14 mouse cellular contexts compared by ENCODE assay signal in the genomic region with DNA sequence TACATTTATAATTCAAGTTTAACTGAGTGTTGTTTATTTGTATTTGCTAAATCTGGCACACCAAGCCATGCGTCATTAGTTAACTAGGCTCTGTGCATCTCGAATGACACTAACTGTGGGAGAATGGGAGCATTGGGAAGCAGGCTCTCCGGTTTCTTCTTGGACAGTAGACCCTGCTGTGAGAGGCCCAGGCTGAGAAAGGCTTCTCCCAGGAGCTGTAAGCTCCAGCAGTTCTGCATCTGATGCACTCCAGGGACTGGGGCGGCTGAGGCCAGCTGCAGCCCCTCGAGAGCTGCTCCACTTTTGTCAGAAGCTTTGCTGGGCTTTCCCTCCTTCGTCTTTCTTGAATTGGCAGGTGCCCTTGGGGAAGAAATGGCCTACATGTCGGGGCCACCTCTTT. TPM values are rescaled to one million over a fixed set of nuclear protein-coding genes. Genes with fewer than 3 reads are reported as not detected.
A peak's percentile ranks its signal among the peaks of the same experiment; 100 is the strongest.
DNase-seq lines count a peak whose midpoint lies in the region; ATAC-seq and TF ChIP-seq lines count a peak whose summit lies in the region.
"Had no signal": no experiment of that assay in that cellular context is flagged by ENCODE, and none has a peak within 500 bp of the region (broad histone marks: within the 10 kb centered on the region; RNA-seq: fewer than 3 reads in every experiment).

No protein-coding gene starts in this region.

- no peak overlapping the region for H3K4me2 ChIP-seq in forebrain, postnatal 0 days (ENCODE audit: low read depth)
- no peak overlapping the region for H3K4me2 ChIP-seq in forebrain, embryonic 15.5 days (replicated peaks)
- H3K4me2 ChIP-seq in kidney, embryonic 16.5 days (replicated peaks; ENCODE audit: low read depth, low read length) = no peak overlapping the region
- H3K4me2 ChIP-seq: limb, embryonic 12.5 days had no signal

- peak; percentile 3 for DNase-seq in forebrain, postnatal 0 days
- DNase-seq in kidney, adult 2 months = no peak
- peak; percentile 48 for DNase-seq in brain, embryonic 14.5 days (ENCODE audit: low read depth)
- peak; percentile 30 to 48 for DNase-seq in gastrocnemius, postnatal 36 days
- no peak for DNase-seq in left cerebral cortex, postnatal 36 days (ENCODE audit: low spot score in 2 of 2)
- DNase-seq: adrenal gland, adult 2 months; layer of hippocampus, adult 9-11 months; lung, adult 18-20 months; spleen, adult 18-20 months had no signal

- no peak for TF ChIP-seq POLR2A in kidney, adult 2 months (IDR thresholded peaks at IDR 0.05; ENCODE audit: low read depth, low read length)
- no peak for TF ChIP-seq POLR2A in brain, embryonic 14.5 days (IDR thresholded peaks at IDR 0.05; ENCODE audit: borderline replicate concordance, extremely low read depth, insufficient read depth, insufficient read length, poor library complexity, severe bottlenecking)

- H3K9me3 ChIP-seq in forebrain, postnatal 0 days (ENCODE audit: low read length) = no peaks in the 10 kb centered on the region
- no peaks in the 10 kb centered on the region for H3K9me3 ChIP-seq in forebrain, embryonic 15.5 days
- H3K9me3 ChIP-seq in kidney, embryonic 16.5 days (ENCODE audit: low read length) = no peaks in the 10 kb centered on the region
- H3K9me3 ChIP-seq: limb, embryonic 12.5 days had no signal

- 13% methylated on average over 7 of the region's 7 CpGs for WGBS in forebrain, postnatal 0 days
- WGBS in forebrain, embryonic 15.5 days = 14% methylated on average over 7 of the region's 7 CpGs
- WGBS in kidney, embryonic 16.5 days = 21% methylated on average over 7 of the region's 7 CpGs
- 43% methylated on average over 7 of the region's 7 CpGs for WGBS in kidney, adult 2 months

- no peak for ATAC-seq in forebrain, postnatal 0 days
- ATAC-seq in forebrain, embryonic 15.5 days (replicated peaks) = no peak
- 0 out of 2 replicates have a peak, but pooled peaks have one; percentile 51 for ATAC-seq in kidney, embryonic 16.5 days (ENCODE audit: low FRiP score, low TSS enrichment)
- ATAC-seq: Patski had no signal

- no peaks in the 10 kb centered on the region for H3K27me3 ChIP-seq in forebrain, postnatal 0 days (ENCODE audit: insufficient read depth, low read length)
- no peaks in the 10 kb centered on the region for H3K27me3 ChIP-seq in forebrain, embryonic 15.5 days
- no peaks in the 10 kb centered on the region for H3K27me3 ChIP-seq in kidney, embryonic 16.5 days (ENCODE audit: insufficient read depth, low read length)
- no peaks in the 10 kb centered on the region for H3K27me3 ChIP-seq in kidney, adult 2 months (replicated peaks; ENCODE audit: control insufficient read depth, insufficient read depth, low read length)
- H3K27me3 ChIP-seq: limb, embryonic 12.5 days had no signal

- H3K27ac ChIP-seq in forebrain, postnatal 0 days (ENCODE audit: low read depth, low read length) = peak overlapping the region; percentile 5; the same call in 1 of the 2 replicates
- no peak overlapping the region for H3K27ac ChIP-seq in forebrain, embryonic 15.5 days (replicated peaks)
- no peak overlapping the region for H3K27ac ChIP-seq in kidney, embryonic 16.5 days (ENCODE audit: low read length)
- no peak overlapping the region for H3K27ac ChIP-seq in kidney, adult 2 months (ENCODE audit: insufficient read depth, low read depth, low read length)
- H3K27ac ChIP-seq: limb, embryonic 12.5 days had no signal

- no peak overlapping the region for H3K4me3 ChIP-seq in forebrain, postnatal 0 days (ENCODE audit: low read depth, low read length)
- H3K4me3 ChIP-seq in forebrain, embryonic 15.5 days = no peak overlapping the region
- H3K4me3 ChIP-seq in kidney, embryonic 16.5 days (ENCODE audit: low read length) = no peak overlapping the region
- no peak overlapping the region for H3K4me3 ChIP-seq in kidney, adult 2 months (ENCODE audit: insufficient read depth, low read depth, low read length)
- H3K4me3 ChIP-seq: limb, embryonic 12.5 days had no signal

- TF ChIP-seq CTCF in forebrain, postnatal 0 days (IDR thresholded peaks at IDR 0.05; ENCODE audit: low read depth) = no peak
- TF ChIP-seq CTCF in kidney, adult 2 months (conservative IDR thresholded peaks at IDR 0.05; ENCODE audit: insufficient read depth, insufficient read length, low read depth, low read length) = no peak
- no peak for TF ChIP-seq CTCF in brain, embryonic 14.5 days (IDR thresholded peaks at IDR 0.05; ENCODE audit: borderline replicate concordance, extremely low read depth, insufficient read depth, insufficient read length)

- intact Hi-C loops in gastrocnemius, postnatal 36 days (cut with DNase I) = no loop called here
- intact Hi-C loops in left cerebral cortex, postnatal 36 days (cut with DNase I) = no loop called here

- H3K36me3 ChIP-seq in forebrain, postnatal 0 days (ENCODE audit: insufficient read depth) = no peaks in the 10 kb centered on the region
- H3K36me3 ChIP-seq in forebrain, embryonic 15.5 days = no peaks in the 10 kb centered on the region
- H3K36me3 ChIP-seq in kidney, embryonic 16.5 days (ENCODE audit: insufficient read depth, low read length) = no peaks in the 10 kb centered on the region
- no peaks in the 10 kb centered on the region for H3K36me3 ChIP-seq in kidney, adult 2 months (ENCODE audit: control insufficient read depth, insufficient read depth, low read length)
- H3K36me3 ChIP-seq: limb, embryonic 12.5 days had no signal

- H3K4me1 ChIP-seq in forebrain, postnatal 0 days (ENCODE audit: insufficient read depth) = no peaks in the 10 kb centered on the region
- peaks cover 5% of the 10 kb centered on the region; the same call in 1 of the 2 replicates for H3K4me1 ChIP-seq in forebrain, embryonic 15.5 days
- H3K4me1 ChIP-seq in kidney, embryonic 16.5 days (ENCODE audit: insufficient read depth, low read length) = no peaks in the 10 kb centered on the region
- H3K4me1 ChIP-seq in kidney, adult 2 months (ENCODE audit: control insufficient read depth, insufficient read depth, low read length) = no peaks in the 10 kb centered on the region

- no peak overlapping the region for H3K9ac ChIP-seq in forebrain, postnatal 0 days
- no peak overlapping the region for H3K9ac ChIP-seq in forebrain, embryonic 15.5 days (replicated peaks)
- H3K9ac ChIP-seq in kidney, embryonic 16.5 days (replicated peaks; ENCODE audit: low read length) = no peak overlapping the region
- H3K9ac ChIP-seq: limb, embryonic 12.5 days had no signal

RNA-seq across cellular contexts. Expression of a gene that starts 7.2 kb away (rescaled TPM):
- 0.23 and 0.38 TPM in 2 replicates for total RNA-seq in forebrain, postnatal 0 days (2014; rRNA removed)
- 0.06 and 0.12 TPM in 2 replicates for polyA plus RNA-seq in forebrain, postnatal 0 days (2015; fragmentation: Nextera tagmentation; extraction: Ambion mirVana)
- 0.19 and 0.31 TPM in 2 replicates for polyA plus RNA-seq in forebrain, embryonic 15.5 days (2015; fragmentation: Nextera tagmentation; extraction: Ambion mirVana)
- polyA plus RNA-seq in kidney, embryonic 16.5 days (2015; fragmentation: Nextera tagmentation; extraction: Ambion mirVana) = 0.09 and 0.12 TPM in 2 replicates
- not detected in 2 replicates for polyA plus RNA-seq in kidney, adult 2 months (2012; rRNA removed)
- 0.10 TPM in 2 replicates for polyA plus RNA-seq in brain, embryonic 14.5 days (2012; rRNA removed)
- not detected for total RNA-seq in gastrocnemius, postnatal 36 days (2021)
- 1 to 10 TPM in 1 of 2 experiments, under 1 TPM in 1; 0.62 to 2.1 TPM for total RNA-seq in left cerebral cortex, postnatal 36 days (2021)
- total RNA-seq: adrenal gland, adult 2 months; megakaryocyte-erythroid progenitor cell, adult 5-6 weeks had no signal

RNA-seq across cellular contexts. Expression of a gene that starts 34.3 kb away (rescaled TPM):
- 0.15 and 0.29 TPM in 2 replicates for total RNA-seq in forebrain, postnatal 0 days (2014; rRNA removed)
- 0.09 and 0.21 TPM in 2 replicates for polyA plus RNA-seq in forebrain, postnatal 0 days (2015; fragmentation: Nextera tagmentation; extraction: Ambion mirVana)
- 0.43 and 0.52 TPM in 2 replicates for polyA plus RNA-seq in forebrain, embryonic 15.5 days (2015; fragmentation: Nextera tagmentation; extraction: Ambion mirVana)
- polyA plus RNA-seq in kidney, embryonic 16.5 days (2015; fragmentation: Nextera tagmentation; extraction: Ambion mirVana) = 0.41 and 0.62 TPM in 2 replicates
- polyA plus RNA-seq in kidney, adult 2 months (2012; rRNA removed) = not detected in 2 replicates
- polyA plus RNA-seq in brain, embryonic 14.5 days (2012; rRNA removed) = 0.16 and 0.33 TPM in 2 replicates
- total RNA-seq in gastrocnemius, postnatal 36 days (2021) = not detected
- total RNA-seq in left cerebral cortex, postnatal 36 days (2021) = under 1 TPM; 0.30 to 0.59 TPM
- total RNA-seq: adrenal gland, adult 2 months had no signal
- polyA plus RNA-seq: adrenal gland, adult 2 months had no signal

RNA-seq across cellular contexts. Expression of a gene that starts 55.5 kb away (rescaled TPM):
- 19.2 and 24.9 TPM in 2 replicates for total RNA-seq in forebrain, postnatal 0 days (2014; rRNA removed)
- polyA plus RNA-seq in forebrain, postnatal 0 days (2015; fragmentation: Nextera tagmentation; extraction: Ambion mirVana) = 18.0 and 18.7 TPM in 2 replicates
- polyA plus RNA-seq in forebrain, embryonic 15.5 days (2015; fragmentation: Nextera tagmentation; extraction: Ambion mirVana) = 20.9 and 21.8 TPM in 2 replicates
- polyA plus RNA-seq in kidney, embryonic 16.5 days (2015; fragmentation: Nextera tagmentation; extraction: Ambion mirVana) = 17.2 and 18.6 TPM in 2 replicates
- 3.0 and 3.3 TPM in 2 replicates for polyA plus RNA-seq in kidney, adult 2 months (2012; rRNA removed)
- polyA plus RNA-seq in brain, embryonic 14.5 days (2012; rRNA removed) = 11.5 and 12.3 TPM in 2 replicates
- total RNA-seq in gastrocnemius, postnatal 36 days (2021) = 10 to 100 TPM; 11.0 to 12.4 TPM
- 10 to 100 TPM; 21.4 to 24.6 TPM for total RNA-seq in left cerebral cortex, postnatal 36 days (2021)

RNA-seq across cellular contexts. Expression of a gene that starts 56.0 kb away (rescaled TPM):
- total RNA-seq in forebrain, postnatal 0 days (2014; rRNA removed) = 18.0 and 24.1 TPM in 2 replicates
- polyA plus RNA-seq in forebrain, postnatal 0 days (2015; fragmentation: Nextera tagmentation; extraction: Ambion mirVana) = 29.0 and 35.4 TPM in 2 replicates
- polyA plus RNA-seq in forebrain, embryonic 15.5 days (2015; fragmentation: Nextera tagmentation; extraction: Ambion mirVana) = 30.3 TPM in 2 replicates
- 25.7 and 25.8 TPM in 2 replicates for polyA plus RNA-seq in kidney, embryonic 16.5 days (2015; fragmentation: Nextera tagmentation; extraction: Ambion mirVana)
- 0.78 and 0.91 TPM in 2 replicates for polyA plus RNA-seq in kidney, adult 2 months (2012; rRNA removed)
- polyA plus RNA-seq in brain, embryonic 14.5 days (2012; rRNA removed) = 16.0 and 18.3 TPM in 2 replicates
- 1 to 10 TPM; 4.9 to 7.1 TPM for total RNA-seq in gastrocnemius, postnatal 36 days (2021)
- 10 to 100 TPM; 19.4 to 23.8 TPM for total RNA-seq in left cerebral cortex, postnatal 36 days (2021)

Comparison
In these comparisons a context has a peak if more than half of its experiments do, and no peak if none do; other contexts are left out.
1. DNase-seq: peak in forebrain, postnatal 0 days (single experiment), brain, embryonic 14.5 days (single experiment) and gastrocnemius, postnatal 36 days (2 of 2); none in kidney, adult 2 months (single experiment) and left cerebral cortex, postnatal 36 days (0 of 2).